18 mouse cellular contexts compared by ENCODE assay signal in the genomic region with DNA sequence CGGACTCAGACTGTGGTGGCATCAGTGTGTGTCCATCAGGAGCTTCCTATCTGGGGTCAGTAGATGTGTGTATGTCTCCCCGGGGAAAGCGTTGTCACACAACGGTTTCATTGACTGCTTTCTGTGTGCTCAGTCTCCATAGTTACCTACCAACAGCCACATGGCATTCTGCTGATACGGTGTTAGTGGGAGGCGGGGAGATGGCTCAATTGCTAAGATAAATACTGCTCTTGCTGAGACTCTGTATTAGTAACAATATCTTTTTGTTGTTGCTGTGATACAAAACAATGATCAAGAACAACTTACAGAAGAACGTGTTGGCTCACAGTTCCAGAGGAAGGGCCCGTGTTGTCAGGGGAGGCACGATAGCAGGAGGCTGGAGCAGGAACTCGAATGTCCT. TPM values are rescaled to one million over a fixed set of nuclear protein-coding genes. Genes with fewer than 3 reads are reported as not detected.
DNase-seq lines count a peak whose midpoint lies in the region; ATAC-seq and TF ChIP-seq lines count a peak whose summit lies in the region.
"Had no signal": no experiment of that assay in that cellular context is flagged by ENCODE, and none has a peak within 500 bp of the region (broad histone marks: within the 10 kb centered on the region; RNA-seq: fewer than 3 reads in every experiment).

No protein-coding gene starts in this region.

- H3K36me3 ChIP-seq in heart, embryonic 16.5 days (ENCODE audit: control insufficient read depth, insufficient read depth) = no peaks in the 10 kb centered on the region
- no peaks in the 10 kb centered on the region for H3K36me3 ChIP-seq in midbrain, embryonic 10.5 days
- H3K36me3 ChIP-seq in midbrain, embryonic 13.5 days = no peaks in the 10 kb centered on the region
- H3K36me3 ChIP-seq in midbrain, postnatal 0 days (ENCODE audit: insufficient read depth, low read length) = no peaks in the 10 kb centered on the region
- H3K36me3 ChIP-seq in forebrain, embryonic 10.5 days (replicated peaks) = no peaks in the 10 kb centered on the region
- H3K36me3 ChIP-seq: embryonic facial prominence, embryonic 10.5 days; stomach, embryonic 15.5 days had no signal

- peaks cover 16% of the 10 kb centered on the region for H3K4me1 ChIP-seq in heart, embryonic 16.5 days (ENCODE audit: control insufficient read depth, insufficient read depth, low read length)
- H3K4me1 ChIP-seq in midbrain, embryonic 10.5 days = peaks cover 33% of the 10 kb centered on the region
- peaks cover 24% of the 10 kb centered on the region for H3K4me1 ChIP-seq in midbrain, embryonic 13.5 days (replicated peaks)
- no peaks in the 10 kb centered on the region; the same call in 1 of the 2 replicates for H3K4me1 ChIP-seq in midbrain, postnatal 0 days (ENCODE audit: insufficient read depth, low read length)
- H3K4me1 ChIP-seq in forebrain, embryonic 10.5 days = peaks cover 34% of the 10 kb centered on the region

- no peak for DNase-seq in heart, postnatal 25 days (ENCODE audit: low spot score)
- DNase-seq in midbrain, embryonic 10.5 days (ENCODE audit: low spot score) = peak; percentile 36
- DNase-seq in embryo, embryonic 10.5 days (ENCODE audit: low spot score) = peak; percentile 45
- peak; percentile 13 for DNase-seq in midbrain, postnatal 0 days (ENCODE audit: low spot score)
- no peak for DNase-seq in kidney, postnatal 25 days
- no peak for DNase-seq in forebrain, embryonic 10.5 days (ENCODE audit: extremely low spot score, low spot score)
- DNase-seq: adrenal gland, adult 2 months; kidney, postnatal 14 days; lung, adult 2 months; right cerebral cortex, postnatal 4 days; thymus, postnatal 36 days had no signal

- no peak for ATAC-seq in heart, embryonic 16.5 days (replicated peaks; ENCODE audit: extremely low read depth, insufficient read depth, low FRiP score)
- ATAC-seq in midbrain, embryonic 13.5 days = no peak
- ATAC-seq in midbrain, postnatal 0 days (ENCODE audit: low FRiP score) = no peak
- ATAC-seq: forebrain, embryonic 13.5 days; inflammation-experienced regulatory T-cells, adult 6 months; Patski had no signal

- no peak overlapping the region for H3K4me2 ChIP-seq in heart, embryonic 16.5 days (ENCODE audit: low read depth, low read length)
- H3K4me2 ChIP-seq in midbrain, embryonic 13.5 days (replicated peaks) = no peak overlapping the region
- no peak overlapping the region for H3K4me2 ChIP-seq in midbrain, postnatal 0 days (ENCODE audit: low read depth, low read length, poor library complexity, severe bottlenecking)
- H3K4me2 ChIP-seq: forebrain, embryonic 13.5 days had no signal

- H3K9me3 ChIP-seq in heart, embryonic 16.5 days (replicated peaks; ENCODE audit: control insufficient read depth, low read length) = no peaks in the 10 kb centered on the region
- no peaks in the 10 kb centered on the region for H3K9me3 ChIP-seq in midbrain, embryonic 10.5 days (replicated peaks)
- H3K9me3 ChIP-seq in midbrain, embryonic 13.5 days = no peaks in the 10 kb centered on the region
- no peaks in the 10 kb centered on the region for H3K9me3 ChIP-seq in midbrain, postnatal 0 days (ENCODE audit: low read length)
- H3K9me3 ChIP-seq in forebrain, embryonic 10.5 days = no peaks in the 10 kb centered on the region
- H3K9me3 ChIP-seq: embryonic facial prominence, embryonic 10.5 days; forebrain, embryonic 13.5 days; stomach, embryonic 15.5 days had no signal

- no peak overlapping the region for H3K4me3 ChIP-seq in heart, embryonic 16.5 days (ENCODE audit: low read length)
- no peak overlapping the region for H3K4me3 ChIP-seq in midbrain, embryonic 10.5 days
- no peak overlapping the region for H3K4me3 ChIP-seq in midbrain, embryonic 13.5 days (replicated peaks)
- no peak overlapping the region for H3K4me3 ChIP-seq in midbrain, postnatal 0 days (ENCODE audit: low read depth, low read length)
- no peak overlapping the region for H3K4me3 ChIP-seq in forebrain, embryonic 10.5 days
- H3K4me3 ChIP-seq: embryonic facial prominence, embryonic 10.5 days; forebrain, embryonic 13.5 days; stomach, embryonic 15.5 days had no signal

- intact Hi-C loops in heart, postnatal 25 days (cut with DNase I) = no loop called here

- WGBS in heart, embryonic 16.5 days = 47% methylated on average over 10 of the region's 10 CpGs
- 44% methylated on average over 10 of the region's 10 CpGs for WGBS in midbrain, embryonic 10.5 days
- WGBS in midbrain, embryonic 13.5 days = 20% methylated on average over 10 of the region's 10 CpGs
- WGBS in midbrain, postnatal 0 days = 23% methylated on average over 10 of the region's 10 CpGs
- 73% methylated on average over 10 of the region's 10 CpGs for WGBS in forebrain, embryonic 10.5 days

- 0 out of 2 replicates have a peak overlapping the region, but pooled peaks have one; percentile 3 for H3K27ac ChIP-seq in heart, embryonic 16.5 days (ENCODE audit: low read length)
- no peak overlapping the region for H3K27ac ChIP-seq in midbrain, embryonic 10.5 days (replicated peaks)
- no peak overlapping the region for H3K27ac ChIP-seq in midbrain, embryonic 13.5 days
- H3K27ac ChIP-seq in midbrain, postnatal 0 days (ENCODE audit: low read depth, low read length) = no peak overlapping the region
- H3K27ac ChIP-seq in forebrain, embryonic 10.5 days = no peak overlapping the region
- H3K27ac ChIP-seq: embryonic facial prominence, embryonic 10.5 days; forebrain, embryonic 13.5 days; stomach, embryonic 15.5 days had no signal

- H3K27me3 ChIP-seq in heart, embryonic 16.5 days (ENCODE audit: control insufficient read depth, insufficient read depth, low read length) = no peaks in the 10 kb centered on the region
- H3K27me3 ChIP-seq in midbrain, embryonic 10.5 days (ENCODE audit: low read depth, poor library complexity, severe bottlenecking) = peaks cover 34% of the 10 kb centered on the region
- peaks cover 20% of the 10 kb centered on the region; the same call in 1 of the 2 replicates for H3K27me3 ChIP-seq in midbrain, embryonic 13.5 days
- no peaks in the 10 kb centered on the region for H3K27me3 ChIP-seq in midbrain, postnatal 0 days (ENCODE audit: insufficient read depth, low read length)
- H3K27me3 ChIP-seq in forebrain, embryonic 10.5 days (ENCODE audit: poor library complexity, severe bottlenecking) = 0 out of 2 replicates have a peak, but pooled peaks cover 6% of the 10 kb centered on the region
- H3K27me3 ChIP-seq: forebrain, embryonic 13.5 days; Patski; stomach, embryonic 15.5 days had no signal

- TF ChIP-seq CTCF in midbrain, postnatal 0 days (IDR thresholded peaks at IDR 0.05) = no peak

- H3K9ac ChIP-seq in heart, embryonic 16.5 days (ENCODE audit: low read length) = no peak overlapping the region
- no peak overlapping the region for H3K9ac ChIP-seq in midbrain, embryonic 13.5 days (replicated peaks)
- H3K9ac ChIP-seq in midbrain, postnatal 0 days (replicated peaks; ENCODE audit: low read length, poor library complexity, severe bottlenecking) = no peak overlapping the region
- H3K9ac ChIP-seq: forebrain, embryonic 13.5 days; stomach, embryonic 15.5 days had no signal

RNA-seq across cellular contexts. Expression of a gene that starts 1.6 kb away (rescaled TPM):
- 30.7 TPM in 2 replicates for polyA plus RNA-seq in heart, embryonic 16.5 days (2015; fragmentation: Nextera tagmentation; extraction: Ambion mirVana)
- 10 to 100 TPM in 1 of 2 experiments, 1 to 10 TPM in 1; 7.9 to 10.4 TPM for total RNA-seq in heart, postnatal 25 days (2021)
- polyA plus RNA-seq in midbrain, embryonic 10.5 days (2016; fragmentation: Nextera tagmentation; extraction: Ambion mirVana) = 23.6 and 23.9 TPM in 2 replicates
- polyA plus RNA-seq in midbrain, embryonic 13.5 days (2015; fragmentation: Nextera tagmentation; extraction: Ambion mirVana) = 15.9 and 17.1 TPM in 2 replicates
- total RNA-seq in midbrain, postnatal 0 days (2014; rRNA removed) = 11.9 and 17.4 TPM in 2 replicates
- 19.2 and 19.8 TPM in 2 replicates for polyA plus RNA-seq in midbrain, postnatal 0 days (2015; fragmentation: Nextera tagmentation; extraction: Ambion mirVana)
- 22.8 and 22.9 TPM in 2 replicates for polyA plus RNA-seq in forebrain, embryonic 10.5 days (2016; fragmentation: Nextera tagmentation; extraction: Ambion mirVana)

RNA-seq across cellular contexts. Expression of a gene that starts 45.2 kb away (rescaled TPM):
- 58.8 and 62.5 TPM in 2 replicates for polyA plus RNA-seq in heart, embryonic 16.5 days (2015; fragmentation: Nextera tagmentation; extraction: Ambion mirVana)
- 10 to 100 TPM; 18.4 to 22.8 TPM for total RNA-seq in heart, postnatal 25 days (2021)
- polyA plus RNA-seq in midbrain, embryonic 10.5 days (2016; fragmentation: Nextera tagmentation; extraction: Ambion mirVana) = 75.4 and 81.0 TPM in 2 replicates
- 47.0 and 56.2 TPM in 2 replicates for polyA plus RNA-seq in midbrain, embryonic 13.5 days (2015; fragmentation: Nextera tagmentation; extraction: Ambion mirVana)
- 77.1 and 80.9 TPM in 2 replicates for total RNA-seq in midbrain, postnatal 0 days (2014; rRNA removed)
- polyA plus RNA-seq in midbrain, postnatal 0 days (2015; fragmentation: Nextera tagmentation; extraction: Ambion mirVana) = 42.7 and 43.6 TPM in 2 replicates
- polyA plus RNA-seq in forebrain, embryonic 10.5 days (2016; fragmentation: Nextera tagmentation; extraction: Ambion mirVana) = 65.7 and 79.4 TPM in 2 replicates

Comparison
In these comparisons a context has a peak if more than half of its experiments do, and no peak if none do; other contexts are left out.
1. DNase-seq: peak in midbrain, embryonic 10.5 days (single experiment), embryo, embryonic 10.5 days (single experiment) and midbrain, postnatal 0 days (single experiment); none in heart, postnatal 25 days (single experiment), kidney, postnatal 25 days (0 of 2) and forebrain, embryonic 10.5 days (single experiment).